Mouse (Mus musculus) megakaryocyte, embryonic 14.5 days (primary cell): Measurements from ENCODE around the gene Zfp786.

Source experiments
- FLI1 ChIP-seq: IDR thresholded peaks from 2 replicates; pipeline ENCODE4 v1.6.1; 2012; ENCODE audit warnings: low read length, inconsistent platforms, mixed read lengths
- GATA1 ChIP-seq: IDR thresholded peaks from 3 replicates; pipeline ENCODE4 v1.6.1; 2012; ENCODE audit warnings: mixed read lengths, low read length, inconsistent platforms, borderline replicate concordance

GRCm38 (mm10) chr6:47810181-47810580 is 20.5 kb downstream of the Zfp786 start:
- TF ChIP-seq GATA1 (no peak), FLI1 (no peak)
